Comparison of ENCODE assay signal across 8 mouse cellular contexts in the genomic region with DNA sequence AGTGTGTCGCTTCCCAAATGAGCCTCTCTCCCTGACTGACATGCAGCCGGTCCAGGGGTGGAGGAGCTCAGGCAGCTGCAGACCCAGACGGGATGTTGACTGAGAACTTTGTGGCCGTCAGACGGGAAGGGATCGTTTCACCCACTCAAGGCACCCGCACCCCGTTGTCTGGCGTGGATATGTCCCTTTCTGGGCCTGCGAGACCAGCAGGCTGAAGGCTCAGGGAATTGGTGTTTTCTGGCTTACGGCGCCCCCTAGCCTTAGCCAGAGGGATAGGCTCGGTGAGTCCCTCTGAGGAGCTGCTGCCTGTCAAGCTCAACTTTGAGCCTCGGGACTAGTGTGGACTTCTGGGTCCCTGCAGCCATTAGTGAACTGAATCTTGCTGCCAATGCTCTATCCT. TPM values are rescaled to one million over a fixed set of nuclear protein-coding genes. Genes with fewer than 3 reads are reported as not detected.
DNase-seq lines count a peak whose midpoint lies in the region; ATAC-seq lines count a peak whose summit lies in the region.

No protein-coding gene starts in this region.

- H3K36me3 ChIP-seq in heart, embryonic 13.5 days: no peaks in the 10 kb centered on the region
- H3K36me3 ChIP-seq in liver, embryonic 12.5 days: no peaks in the 10 kb centered on the region
- no peaks in the 10 kb centered on the region for H3K36me3 ChIP-seq in stomach, embryonic 16.5 days (ENCODE audit: control insufficient read depth, insufficient read depth, low read length)

- H3K4me2 ChIP-seq in heart, embryonic 13.5 days: peak overlapping the region; percentile 71
- H3K4me2 ChIP-seq in liver, embryonic 12.5 days: peak overlapping the region; percentile 60
- peak overlapping the region; percentile 36 for H3K4me2 ChIP-seq in stomach, embryonic 16.5 days (ENCODE audit: low read depth, low read length)

- peak overlapping the region; percentile 39 for H3K4me3 ChIP-seq in heart, embryonic 13.5 days
- peak overlapping the region; percentile 13; the same call in 1 of the 2 replicates for H3K4me3 ChIP-seq in liver, embryonic 12.5 days
- H3K4me3 ChIP-seq in stomach, embryonic 16.5 days (replicated peaks; ENCODE audit: low read length): 0 out of 2 replicates have a peak overlapping the region, but pooled peaks have one; percentile 12

- H3K9me3 ChIP-seq in heart, embryonic 13.5 days: no peaks in the 10 kb centered on the region
- H3K9me3 ChIP-seq in liver, embryonic 12.5 days (replicated peaks): no peaks in the 10 kb centered on the region
- no peaks in the 10 kb centered on the region for H3K9me3 ChIP-seq in stomach, embryonic 16.5 days (replicated peaks; ENCODE audit: control insufficient read depth, low read length)

- H3K27ac ChIP-seq in heart, embryonic 13.5 days (replicated peaks): no peak overlapping the region
- no peak overlapping the region for H3K27ac ChIP-seq in liver, embryonic 12.5 days
- no peak overlapping the region for H3K27ac ChIP-seq in stomach, embryonic 16.5 days (ENCODE audit: low read length)

- H3K9ac ChIP-seq in heart, embryonic 13.5 days: peak overlapping the region; percentile 77
- H3K9ac ChIP-seq in liver, embryonic 12.5 days: peak overlapping the region; percentile 30; the same call in 1 of the 2 replicates
- peak overlapping the region; percentile 32; the same call in 1 of the 2 replicates for H3K9ac ChIP-seq in stomach, embryonic 16.5 days (ENCODE audit: low read length)

- peaks cover 16% of the 10 kb centered on the region for H3K4me1 ChIP-seq in heart, embryonic 13.5 days
- peaks cover 24% of the 10 kb centered on the region for H3K4me1 ChIP-seq in liver, embryonic 12.5 days
- 0 out of 2 replicates have a peak, but pooled peaks cover 5% of the 10 kb centered on the region for H3K4me1 ChIP-seq in stomach, embryonic 16.5 days (ENCODE audit: control insufficient read depth, insufficient read depth, low read length)

- peak; percentile 77 for ATAC-seq in erythroblast, adult 5-6 weeks (replicated peaks; ENCODE audit: low FRiP score, poor library complexity, severe bottlenecking)
- ATAC-seq in heart, embryonic 13.5 days (ENCODE audit: extremely low read depth, insufficient number of reproducible peaks, low FRiP score, low TSS enrichment): no peak
- peak; percentile 66 for ATAC-seq in liver, embryonic 12.5 days
- peak; percentile 26; the same call in 1 of the 2 replicates for ATAC-seq in stomach, embryonic 16.5 days (ENCODE audit: insufficient read depth, low FRiP score)

- peak; percentile 59 for DNase-seq in A20 (ENCODE audit: low read depth, low spot score)
- DNase-seq in brain, embryonic 18.5 days (ENCODE audit: low read depth, low spot score): peak; percentile 39
- DNase-seq in kidney, postnatal 10 days: peak; percentile 86
- peak; percentile 81 for DNase-seq in neural tube, embryonic 10.5 days (ENCODE audit: extremely low spot score, low spot score)

- peaks cover 41% of the 10 kb centered on the region for H3K27me3 ChIP-seq in heart, embryonic 13.5 days (replicated peaks)
- H3K27me3 ChIP-seq in liver, embryonic 12.5 days (replicated peaks): peaks cover 65% of the 10 kb centered on the region
- H3K27me3 ChIP-seq in stomach, embryonic 16.5 days (ENCODE audit: control insufficient read depth, insufficient read depth, low read length): 0 out of 2 replicates have a peak, but pooled peaks cover 5% of the 10 kb centered on the region

- WGBS in heart, embryonic 13.5 days: 3% methylated on average over 14 of the region's 14 CpGs
- WGBS in liver, embryonic 12.5 days (ENCODE audit: insufficient replicate concordance): 3% methylated on average over 14 of the region's 14 CpGs
- WGBS in stomach, embryonic 16.5 days: 4% methylated on average over 14 of the region's 14 CpGs

RNA-seq across cellular contexts. Expression of a gene that starts 4.1 kb away (rescaled TPM):
- 0.42 TPM in 1 of 2 replicates, not detected in the other for total RNA-seq in erythroblast, adult 5-6 weeks (2015; ENCODE audit: low replicate concordance)
- total RNA-seq in erythroblast, adult 5-6 weeks (2017; ENCODE audit: low replicate concordance): 0.77 and 0.84 TPM in 2 replicates
- 65.6 and 69.3 TPM in 2 replicates for polyA plus RNA-seq in heart, embryonic 13.5 days (2015; fragmentation: Nextera tagmentation; extraction: Ambion mirVana)
- polyA plus RNA-seq in liver, embryonic 12.5 days (2016; fragmentation: Nextera tagmentation; extraction: Ambion mirVana): 16.3 and 17.0 TPM in 2 replicates
- polyA plus RNA-seq in stomach, embryonic 16.5 days (2015; fragmentation: Nextera tagmentation; extraction: Ambion mirVana): 76.1 and 80.6 TPM in 2 replicates
